Mouse (Mus musculus): Measurements from ENCODE around the gene Kbtbd12.
A peak's percentile ranks its signal among the peaks of the same experiment; 100 is the strongest.

Kbtbd12 gene

GRCm38 (mm10) chr6:88545397-88545790 is 92.4 kb downstream of the Kbtbd12 start:
- no peak for DNase-seq

- no peak for DNase-seq
These were observed 92.9 kb downstream of the Kbtbd12 start for GRCm38 (mm10) chr6:88544644-88545396.

DNA sequence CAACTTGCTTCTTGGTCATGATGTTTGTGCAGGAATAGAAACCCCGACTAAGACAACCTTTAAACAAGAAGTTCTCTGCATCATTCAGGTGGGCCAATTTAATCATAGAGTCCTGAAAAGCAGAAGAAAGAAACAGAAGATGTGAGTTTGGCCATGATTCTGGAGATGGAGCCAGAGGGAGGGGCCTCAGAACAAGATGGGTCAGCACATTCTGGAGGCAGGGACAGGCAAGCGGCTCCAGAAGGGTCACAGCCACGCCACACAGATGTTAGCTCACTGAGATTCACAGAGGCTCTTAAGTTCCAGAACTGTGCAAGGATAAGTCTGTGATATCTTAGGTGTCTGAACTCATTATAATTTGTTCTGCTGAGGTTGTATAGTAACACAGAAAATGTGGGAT is 93.5 kb downstream of the Kbtbd12 start:
- DNase-seq: no peak

DNA sequence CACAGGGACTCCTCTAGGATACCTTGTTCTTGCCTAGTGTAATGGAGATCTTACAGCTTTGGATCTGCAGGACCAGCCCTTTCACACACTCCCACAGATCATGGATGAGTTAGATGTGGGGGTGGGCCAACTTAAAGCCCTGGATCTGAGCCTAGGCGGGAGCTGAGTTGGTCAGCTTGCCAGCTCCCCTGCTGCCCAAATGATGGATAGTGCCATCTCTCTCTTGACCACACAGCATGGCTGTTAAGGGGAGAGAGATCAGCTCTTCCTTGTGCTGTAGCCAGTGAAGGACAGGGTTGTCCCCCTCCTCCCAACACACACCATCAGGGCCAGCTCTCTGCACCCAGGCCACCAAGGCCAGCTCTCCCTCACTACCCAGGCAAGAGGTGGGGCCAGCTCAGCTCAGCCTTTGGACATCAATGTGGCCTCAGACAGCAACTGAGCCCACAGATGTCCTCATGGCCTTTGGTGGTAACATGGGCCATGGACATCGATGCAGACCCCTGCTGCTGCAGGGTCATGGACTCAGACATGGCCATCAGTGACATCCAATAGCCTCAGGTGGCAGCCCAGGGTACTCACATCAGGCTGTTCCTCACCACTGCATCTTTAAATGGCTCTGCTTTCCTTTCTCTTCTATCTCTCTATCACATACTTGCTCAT is 97.5 kb downstream of the Kbtbd12 start:
- DNase-seq: no peak

GRCm38 (mm10) chr6:88530306-88530705 is 107.4 kb downstream of the Kbtbd12 start:
- no peak for DNase-seq

DNA sequence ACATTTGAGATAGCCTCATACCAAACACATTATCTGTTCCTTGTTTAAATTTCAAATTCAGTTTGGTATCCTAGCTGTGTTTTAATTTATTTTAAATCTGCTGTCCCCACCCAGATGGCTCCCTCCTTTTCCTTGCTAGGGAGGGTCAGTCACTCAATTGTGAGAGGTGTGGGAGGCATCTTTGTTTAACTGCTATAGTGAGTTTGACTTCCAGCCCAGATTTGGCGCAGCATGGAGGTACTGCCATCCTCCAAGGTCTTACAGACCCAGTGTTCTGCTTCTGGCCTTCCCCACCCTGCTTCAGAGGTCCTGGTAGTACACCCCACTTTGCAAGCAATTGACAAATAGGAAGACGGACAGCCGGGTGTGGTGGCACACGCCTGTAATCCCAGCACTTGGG is 113.7 kb downstream of the Kbtbd12 start:
- peak; percentile 39 for DNase-seq

- no peak for DNase-seq
These were observed 114.3 kb downstream of the Kbtbd12 start for GRCm38 (mm10) chr6:88523451-88523850.

DNA sequence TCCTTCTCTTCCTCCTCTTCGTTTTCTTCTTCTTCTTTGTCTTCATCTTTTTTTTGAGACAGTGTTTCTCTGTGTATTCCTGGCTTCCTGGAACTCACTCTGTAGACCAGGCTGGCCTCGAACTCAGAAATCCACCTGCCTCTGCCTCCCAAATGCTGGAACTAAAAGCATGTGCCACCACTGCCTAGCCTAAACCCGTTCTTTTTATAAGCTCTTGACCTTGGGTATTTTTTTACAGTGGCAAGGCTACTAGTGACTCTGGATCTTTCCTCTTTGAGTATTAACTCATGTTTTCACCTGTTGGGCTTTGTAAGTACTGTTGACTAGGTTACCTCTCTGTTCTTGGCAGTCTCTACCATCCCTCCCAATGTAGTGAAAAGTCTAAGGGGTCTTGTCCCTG is 114.7 kb downstream of the Kbtbd12 start:
- DNase-seq: no peak

- no peak for DNase-seq
These were observed 115.1 kb downstream of the Kbtbd12 start for GRCm38 (mm10) chr6:88522606-88523005.

DNA sequence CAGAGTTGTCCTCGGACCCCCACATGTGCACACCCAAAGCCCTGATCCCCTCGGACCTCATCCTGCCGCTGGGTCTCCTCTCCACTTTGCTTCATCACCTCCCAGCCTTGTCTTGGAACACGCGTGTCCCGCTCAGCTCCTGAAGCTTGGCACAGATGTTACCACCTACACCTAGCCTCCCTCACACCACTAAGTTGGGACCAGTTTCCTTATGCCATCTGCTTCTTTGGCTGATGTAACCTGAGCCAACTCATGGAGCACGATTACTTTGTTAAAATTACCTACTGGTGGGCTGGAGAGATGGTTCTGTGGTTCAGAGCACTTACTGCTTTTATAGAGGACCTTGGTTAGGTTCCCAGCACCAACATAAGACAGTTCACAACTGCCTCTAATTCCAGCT is 115.9 kb downstream of the Kbtbd12 start:
- DNase-seq: peak; percentile 83

- peak; percentile 97 for DNase-seq
These were observed 119.1 kb downstream of the Kbtbd12 start, which contains the start of gene Sec61a1 for GRCm38 (mm10) chr6:88518404-88519263. Sec61a1 (minus strand) TSS chr6:88518905.

DNA sequence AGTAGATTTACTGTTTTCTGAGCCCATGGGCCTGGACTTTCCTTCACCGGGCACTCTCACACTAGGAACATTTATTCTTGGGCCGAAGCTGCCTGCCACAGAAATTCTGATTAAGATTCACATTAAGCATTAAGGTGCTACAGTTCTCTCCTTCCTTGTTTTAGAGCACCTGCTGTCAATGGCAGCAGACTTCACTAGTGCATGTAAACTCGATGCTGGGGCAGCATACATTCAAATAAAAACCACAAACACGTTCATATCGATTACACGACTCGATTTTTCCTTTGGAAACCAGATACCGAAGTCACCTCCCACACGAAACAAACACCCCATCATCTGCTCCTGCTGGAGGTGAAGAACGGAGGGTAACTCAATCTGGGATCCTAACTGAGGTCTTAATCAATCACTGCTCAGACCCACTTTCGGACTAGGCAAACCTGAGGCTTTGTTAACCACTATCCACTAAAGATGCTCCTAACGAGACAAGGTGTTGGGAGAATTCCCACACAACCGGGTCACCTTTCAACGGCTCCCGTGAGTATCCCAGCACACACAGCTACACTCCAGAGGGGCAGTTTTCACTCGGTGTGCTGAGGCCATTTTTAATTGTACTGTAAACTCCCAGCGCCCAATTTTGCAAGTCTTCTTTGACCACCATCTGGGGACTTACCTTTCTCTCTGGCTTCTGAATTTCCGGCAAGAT is 119.9 kb downstream of the Kbtbd12 start:
- DNase-seq: no peak

GRCm38 (mm10) chr6:88516667-88517066 is 121.1 kb downstream of the Kbtbd12 start:
- no peak for DNase-seq

- no peak for DNase-seq
These were observed 121.8 kb downstream of the Kbtbd12 start for GRCm38 (mm10) chr6:88515971-88516370.

DNA sequence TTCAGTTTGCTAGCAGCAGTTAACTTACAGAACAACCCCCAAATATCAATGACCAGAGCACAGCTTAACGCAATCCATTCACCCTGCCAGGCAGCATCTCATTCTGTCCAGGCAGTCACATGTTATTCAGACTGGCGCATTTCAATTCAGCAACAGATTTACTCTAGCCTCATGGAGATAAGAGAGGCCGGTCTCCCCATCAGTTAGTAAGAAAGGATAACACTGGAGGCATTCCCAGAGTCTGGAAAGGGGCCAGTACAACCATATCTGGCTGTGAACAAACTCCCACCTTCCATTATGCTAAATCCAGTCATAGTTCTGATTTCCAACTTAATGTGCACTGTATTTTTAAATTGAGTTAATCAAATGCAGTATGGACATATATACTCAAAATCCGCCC is 123.2 kb downstream of the Kbtbd12 start:
- no peak for DNase-seq

DNA sequence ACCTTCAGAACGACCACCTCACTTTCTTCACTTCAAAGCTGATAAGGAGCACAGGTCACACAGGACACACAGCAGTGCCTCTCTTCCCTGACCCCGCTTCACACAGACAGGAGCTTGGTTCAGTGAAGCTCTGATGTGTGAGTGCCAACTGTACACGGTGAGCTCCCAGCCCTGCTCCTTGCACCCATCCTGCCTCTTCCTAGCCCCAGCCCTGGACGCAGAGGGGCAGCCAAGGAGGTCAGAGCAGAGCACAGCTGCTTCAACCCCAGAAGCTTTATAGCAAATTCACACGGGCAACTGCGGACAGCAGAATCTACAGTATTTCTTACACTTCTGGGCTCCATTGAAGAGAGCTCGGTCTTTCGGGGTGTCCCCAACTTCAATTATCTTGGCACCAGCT is 123.8 kb downstream of the Kbtbd12 start:
- DNase-seq: no peak

- no peak for DNase-seq
These were observed 134.7 kb downstream of the Kbtbd12 start for GRCm38 (mm10) chr6:88503044-88503443.

DNA sequence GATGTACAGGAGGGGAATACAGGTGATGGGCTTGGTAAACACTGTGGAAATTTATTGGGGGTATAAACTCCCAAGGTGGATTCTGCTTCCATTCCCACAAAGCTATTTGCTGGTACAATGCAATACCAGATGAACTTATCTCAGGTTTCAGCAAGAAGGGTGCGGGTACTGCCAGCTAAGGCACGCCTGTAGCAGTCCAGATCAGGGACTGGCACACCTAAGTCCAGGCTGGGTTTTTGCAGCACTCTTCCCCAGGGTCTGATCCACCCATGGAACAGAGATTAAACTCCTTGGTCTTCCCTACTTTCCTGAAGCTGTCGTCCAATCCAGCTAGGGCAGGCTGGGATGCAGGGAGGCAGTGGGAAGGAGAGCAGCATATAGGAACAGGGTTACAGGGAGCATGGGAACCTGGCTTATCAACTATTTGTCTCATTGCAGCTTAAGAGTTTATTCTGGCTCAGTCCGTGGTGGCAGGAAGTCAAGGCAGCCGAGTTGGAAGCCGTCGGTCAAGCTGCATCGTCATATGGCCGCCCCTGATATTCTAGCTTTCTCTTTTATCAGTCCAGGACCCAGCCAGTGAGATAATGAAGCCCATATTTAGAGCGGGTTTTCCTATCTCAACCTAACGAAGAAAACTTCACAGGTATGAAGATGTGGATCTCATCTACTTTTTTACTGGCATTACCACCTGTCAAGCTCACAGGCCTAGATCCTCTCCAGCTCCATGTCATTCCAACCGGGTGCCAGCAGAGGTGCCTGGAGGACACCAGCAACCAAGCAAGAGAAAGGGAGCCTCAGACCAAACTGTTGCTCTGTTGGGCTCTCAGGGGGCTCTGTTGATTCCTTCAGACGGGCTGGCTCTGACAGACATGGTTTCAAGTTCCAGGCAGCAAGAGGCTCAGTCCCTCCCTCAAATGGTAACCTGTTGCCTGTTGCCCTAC is 135.4 kb downstream of the Kbtbd12 start:
- no peak for DNase-seq

GRCm38 (mm10) chr6:88500405-88500767 is 137.4 kb downstream of the Kbtbd12 start:
- DNase-seq: no peak

DNA sequence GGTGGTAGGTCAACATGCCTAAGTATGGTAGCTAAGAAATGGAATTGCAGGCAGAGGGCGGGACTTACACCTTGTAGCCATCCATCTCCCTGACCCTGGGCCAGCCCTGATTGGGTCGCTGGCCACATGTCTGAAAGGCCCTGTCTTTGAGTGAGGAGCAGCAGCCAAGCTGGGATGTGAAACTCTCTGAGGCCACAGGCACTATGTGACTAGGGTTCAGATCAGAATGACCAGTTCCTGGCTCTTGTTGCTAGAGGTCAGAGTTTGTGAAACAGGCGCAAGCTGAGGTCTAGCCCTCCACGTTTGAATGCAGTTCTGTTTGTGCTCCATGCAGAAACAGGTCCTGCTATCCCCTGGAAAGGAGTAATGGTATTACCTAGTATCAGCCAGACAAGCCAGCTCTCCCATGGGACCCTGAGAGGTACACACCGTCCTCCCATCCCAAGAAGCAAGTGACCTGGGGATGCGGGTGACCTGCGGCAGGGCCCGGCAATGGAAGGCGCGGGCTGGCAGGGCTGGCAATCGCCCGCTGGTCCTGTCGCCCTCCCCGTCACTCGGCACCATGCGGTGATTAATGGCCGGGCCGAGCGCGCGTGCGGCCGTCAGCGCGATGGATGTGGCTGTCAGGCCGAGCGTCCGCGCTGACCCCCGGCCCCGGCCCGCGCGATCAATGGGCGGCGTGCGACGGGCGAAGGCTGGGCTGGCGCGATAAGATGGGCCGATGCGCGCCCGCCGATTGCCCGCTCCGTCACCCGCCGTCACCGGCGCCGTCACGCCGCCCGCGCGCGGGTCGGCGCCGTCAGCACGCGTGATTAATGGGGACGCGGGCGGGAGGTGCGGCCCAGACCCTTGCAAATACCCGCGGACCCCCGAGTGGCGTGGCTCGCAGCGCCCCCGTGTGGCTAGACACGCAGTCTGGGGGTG is 138.0 kb downstream of the Kbtbd12 start:
- DNase-seq: peak; percentile 51
